Mouse (Mus musculus) spleen, adult 2 months (tissue): ENCODE measurements around the gene Ntrk3.

Source experiments
- CTCF ChIP-seq: fragments of 200-500 bp; IDR thresholded peaks from 2 replicates; pipeline ENCODE4 v1.5.1; 2011; ENCODE audit warnings: mild to moderate bottlenecking, inconsistent platforms; ENCODE audit not compliant: insufficient read depth, insufficient read length, insufficient replicate concordance; ENCODE audit errors: extremely low read depth
- POLR2A ChIP-seq: fragments of 200-500 bp; IDR thresholded peaks from 2 replicates; pipeline ENCODE4 v1.6.1; 2011; ENCODE audit warnings: low read depth, low read length, inconsistent platforms

GRCm38 (mm10) chr7:78397215-78397614, 340.6 kb downstream of the Ntrk3 start:
- TF ChIP-seq CTCF (no peak), POLR2A (no peak)
